Mouse (Mus musculus) olfactory bulb, adult 2 months (tissue): Measurements from ENCODE around the gene C2cd4c.

Experiments used
- CTCF ChIP-seq: fragments of 200-500 bp; IDR thresholded peaks from 2 replicates; pipeline ENCODE4 v1.5.1; 2012; ENCODE audit warnings: low read depth, mild to moderate bottlenecking, low read length, moderate library complexity; ENCODE audit not compliant: insufficient read depth
- POLR2A ChIP-seq: fragments of 200-500 bp; IDR thresholded peaks from 2 replicates; pipeline ENCODE4 v1.6.1; 2012; ENCODE audit warnings: mild to moderate bottlenecking, low read depth, low read length, moderate library complexity; ENCODE audit not compliant: insufficient read depth

DNA sequence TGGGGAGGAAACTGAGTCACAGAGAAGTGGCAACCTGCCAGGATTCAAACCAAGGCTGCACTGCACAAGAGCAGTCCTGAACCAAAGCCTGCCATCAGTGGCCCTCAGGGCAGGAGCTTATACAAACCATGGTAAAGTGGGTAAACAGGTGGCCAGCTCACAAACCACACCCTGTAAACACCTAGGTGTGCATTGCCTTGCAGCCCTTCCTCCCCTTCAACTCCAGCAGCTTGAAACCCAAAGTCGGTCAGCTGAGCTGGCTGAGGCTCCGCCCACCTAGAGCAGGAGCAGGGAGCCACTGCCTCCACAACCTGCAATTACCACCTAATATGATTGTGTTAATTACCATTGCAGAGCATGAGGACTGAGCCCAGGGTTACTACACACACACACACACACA is 5.9 kb downstream of the C2cd4c start:
- no peak for TF ChIP-seq CTCF
- TF ChIP-seq POLR2A, result no peak
